Mouse (Mus musculus) layer of hippocampus, adult 8-10 months (tissue): Measurements from ENCODE around the gene G6pc2. TPM values are rescaled to one million over a fixed set of nuclear protein-coding genes. Genes with fewer than 3 reads are reported as not detected.
A peak's percentile ranks its signal among the peaks of the same experiment; 100 is the strongest.

Experiments used
- DNase-seq, 2 experiments: peaks; one replicate each; pipeline ENCODE4 v3.0.0; 2022; ENCODE audit warnings: low spot score in 2 of 2
- total RNA-seq, 4 experiments: library from RNA; stranded (reverse); gene quantifications; 2 replicates each; pipeline ENCODE4 v1.2.4; 2022

Gene G6pc2
- total RNA-seq: not detected

- no peak for DNase-seq
These were observed at the start of gene G6pc2 for GRCm38 (mm10) chr2:69210773-69211172. TSS of gene G6pc2 (plus strand) at chr2:69211073.

GRCm38 (mm10) chr2:69170395-69171077, 40.3 kb upstream of the G6pc2 start:
- DNase-seq: no peak

- DNase-seq: peak in 1 of 2 experiments; percentile 14
These were observed 35.6 kb upstream of the G6pc2 start for GRCm38 (mm10) chr2:69175296-69175695.

- DNase-seq: no peak
These were observed 31.2 kb upstream of the G6pc2 start for GRCm38 (mm10) chr2:69179721-69180120.

- DNase-seq: no peak
These were observed 22.9 kb upstream of the G6pc2 start for GRCm38 (mm10) chr2:69187990-69188389.

- DNase-seq: peak; percentile 13 to 22
These were observed 22.1 kb upstream of the G6pc2 start for GRCm38 (mm10) chr2:69188732-69189131.

GRCm38 (mm10) chr2:69189222-69189621, 21.7 kb upstream of the G6pc2 start:
- DNase-seq: no peak

GRCm38 (mm10) chr2:69191059-69191458, 19.8 kb upstream of the G6pc2 start:
- no peak for DNase-seq

GRCm38 (mm10) chr2:69193555-69193954, 17.3 kb upstream of the G6pc2 start:
- DNase-seq: no peak

GRCm38 (mm10) chr2:69205185-69205584, 5.7 kb upstream of the G6pc2 start:
- no peak for DNase-seq

GRCm38 (mm10) chr2:69205791-69206351, 5.0 kb upstream of the G6pc2 start, which contains the start of gene Spc25:
TSS of gene Spc25 (minus strand) at chr2:69206194.
- DNase-seq: peak; percentile 87 to 89

- DNase-seq: no peak
These were observed 4.3 kb upstream of the G6pc2 start for GRCm38 (mm10) chr2:69206523-69206922.

- DNase-seq: no peak
These were observed 1.2 kb upstream of the G6pc2 start for GRCm38 (mm10) chr2:69209684-69210083.

- DNase-seq: no peak
These were observed 1.8 kb downstream of the G6pc2 start for GRCm38 (mm10) chr2:69212652-69213051.

- DNase-seq: no peak
These were observed 4.4 kb downstream of the G6pc2 start for GRCm38 (mm10) chr2:69215242-69215641.

- no peak for DNase-seq
These were observed 11.1 kb downstream of the G6pc2 start for GRCm38 (mm10) chr2:69221868-69222416.

GRCm38 (mm10) chr2:69222815-69223214, 11.9 kb downstream of the G6pc2 start:
- DNase-seq: no peak

- no peak for DNase-seq
These were observed 13.9 kb downstream of the G6pc2 start for GRCm38 (mm10) chr2:69224724-69225123.

GRCm38 (mm10) chr2:69226876-69227275, 16.0 kb downstream of the G6pc2 start:
- no peak for DNase-seq

- no peak for DNase-seq
These were observed 17.8 kb downstream of the G6pc2 start for GRCm38 (mm10) chr2:69228635-69229034.

- DNase-seq: no peak
These were observed 19.3 kb downstream of the G6pc2 start for GRCm38 (mm10) chr2:69230137-69230536.

GRCm38 (mm10) chr2:69232101-69232500, 21.2 kb downstream of the G6pc2 start:
- no peak for DNase-seq
